Mouse (Mus musculus) ovary, postnatal 14 days (tissue): ENCODE measurements at regions not wholly inside any gene's neighbourhood (a gene's known extent, or its start where the extent isn't known, plus 50 kb on each side); places are given as distances from the start of the nearest gene placed in this dataset.
A peak's percentile ranks its signal among the peaks of the same experiment; 100 is the strongest.

Experiments
- DNase-seq: peaks from one replicate; pipeline ENCODE4 v3.0.0; 2022; ENCODE audit warnings: low spot score

DNA sequence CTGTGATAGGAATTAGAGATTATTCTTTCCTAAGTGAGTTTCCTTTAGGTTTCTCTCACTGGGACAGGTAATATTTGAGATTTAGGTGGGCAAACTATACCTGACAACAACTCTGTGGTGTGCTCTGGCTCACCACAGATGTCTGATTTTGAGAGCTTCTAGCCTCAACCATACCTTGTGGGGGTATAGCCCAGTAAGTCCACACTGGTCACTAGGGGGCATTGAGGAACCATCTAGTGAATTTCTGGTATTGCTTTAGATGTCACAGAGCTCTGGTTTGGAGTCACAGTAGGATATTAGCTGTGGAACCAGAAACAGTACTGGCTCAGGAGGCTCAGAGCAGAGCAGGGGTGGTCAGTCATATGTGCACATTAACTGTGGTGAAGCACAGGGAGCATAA is 91.5 kb upstream of the 2210010C04Rik start:
- no peak for DNase-seq

GRCm38 (mm10) chr6:41121641-41122040 is 86.3 kb upstream of the 2210010C04Rik start:
- no peak for DNase-seq

- no peak for DNase-seq
Measured at GRCm38 (mm10) chr6:41119176-41119575, 83.9 kb upstream of the 2210010C04Rik start.

DNA sequence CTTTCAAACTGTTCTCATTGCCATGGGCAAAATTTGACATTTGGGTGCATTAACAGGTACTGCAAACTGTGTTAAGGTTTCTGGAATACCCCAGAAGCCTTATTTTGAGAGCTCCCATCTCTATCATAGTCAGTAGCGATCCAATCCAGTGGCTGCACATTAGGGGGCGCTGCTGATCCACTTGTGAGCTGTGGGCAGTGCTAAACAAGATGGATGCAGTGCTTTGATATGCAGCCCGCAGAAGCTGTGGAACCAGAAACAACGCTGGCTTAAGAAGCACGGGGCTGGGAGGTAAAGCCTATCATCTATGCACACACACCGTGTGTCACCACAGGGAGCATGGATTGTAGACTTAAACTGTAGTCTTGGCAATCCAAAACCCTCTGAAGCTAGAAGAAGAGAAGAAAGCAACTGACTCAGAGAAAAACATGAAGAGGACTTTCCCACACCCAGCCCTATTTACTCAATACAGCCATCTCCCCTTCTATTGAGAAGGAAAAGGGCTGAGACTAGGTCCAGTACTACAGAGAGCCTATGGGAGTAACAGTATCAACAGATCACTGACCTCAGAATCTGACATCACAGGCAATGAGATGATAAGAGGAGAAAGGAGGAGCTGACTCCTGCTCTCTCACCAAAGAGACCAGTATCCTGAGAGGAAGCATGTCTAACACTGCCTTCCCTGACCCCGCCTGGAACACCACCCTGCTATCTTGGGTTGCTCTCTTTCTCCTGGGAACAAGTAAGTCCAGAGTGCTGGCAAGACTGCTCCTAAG is 83.1 kb upstream of the 2210010C04Rik start:
- DNase-seq: peak; percentile 37

DNA sequence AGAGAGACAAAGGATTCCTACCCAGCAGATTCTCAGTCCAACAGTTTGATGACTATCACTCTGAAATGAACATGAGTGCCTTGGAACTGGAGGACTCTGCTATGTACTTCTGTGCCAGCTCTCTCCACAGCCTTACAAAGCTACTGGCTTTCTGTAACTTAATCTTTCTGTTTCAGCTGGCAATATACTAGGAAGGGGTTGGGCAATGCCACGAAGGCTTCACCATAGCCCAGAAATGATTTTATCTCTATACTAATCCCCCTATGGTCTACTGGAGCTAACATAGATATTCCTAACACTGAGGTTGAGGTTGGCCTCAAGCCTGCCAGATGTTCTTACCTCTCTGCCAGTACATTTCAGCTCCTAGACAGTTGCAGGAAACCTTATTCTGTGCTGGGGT is 78.6 kb upstream of the 2210010C04Rik start:
- DNase-seq: no peak

DNA sequence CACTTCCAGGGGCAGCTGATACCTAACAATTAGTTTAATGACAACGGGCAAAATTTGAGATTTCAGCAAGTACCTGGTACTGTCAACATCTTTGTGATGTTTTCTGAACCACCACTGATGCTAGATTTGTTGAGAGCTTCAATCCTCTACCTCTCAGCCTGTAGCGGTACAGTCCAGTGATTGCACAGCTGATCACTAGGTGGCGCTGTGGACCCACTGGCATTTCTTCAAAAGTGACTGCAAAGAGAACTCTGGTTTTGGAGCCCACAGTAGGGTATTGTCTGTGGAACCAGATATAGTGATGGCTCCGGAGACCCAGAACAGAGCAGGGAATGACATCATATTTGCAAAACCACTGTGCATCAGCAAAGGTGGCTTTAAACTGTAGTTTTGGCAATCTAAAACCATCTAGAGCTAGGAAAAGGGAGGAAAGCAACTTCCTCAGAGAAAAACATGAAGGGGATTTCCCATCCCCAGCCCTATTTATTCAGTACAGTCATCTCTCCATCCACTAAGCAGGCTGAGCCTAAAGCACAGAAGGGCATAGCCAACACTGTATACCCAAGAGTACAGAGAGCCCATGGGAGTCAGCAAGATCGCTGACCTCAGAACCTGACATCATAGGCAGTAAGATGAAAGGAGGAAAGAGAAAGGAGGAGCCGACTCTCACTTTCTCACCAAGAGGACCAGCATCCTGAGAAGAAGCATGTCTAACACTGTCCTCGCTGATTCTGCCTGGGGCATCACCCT is 77.7 kb upstream of the 2210010C04Rik start:
- peak; percentile 39 for DNase-seq

DNA sequence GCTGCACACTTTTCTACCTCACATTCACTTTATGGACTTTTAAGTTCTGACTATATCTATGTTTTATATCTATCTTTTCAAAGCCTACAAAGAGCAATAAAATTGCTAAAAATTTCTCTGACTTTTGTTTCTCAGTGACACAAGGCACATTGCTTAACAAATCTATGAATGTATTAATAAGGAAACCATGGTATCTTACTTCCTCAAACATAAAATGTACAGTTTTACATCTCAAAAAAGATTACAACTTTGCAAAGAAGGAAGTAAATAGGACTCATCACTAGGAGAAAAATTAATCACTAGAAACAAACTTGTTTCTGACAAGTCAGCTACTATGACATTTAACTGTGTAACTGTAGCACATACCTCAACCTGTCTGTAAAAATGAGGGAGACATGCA is 76.5 kb upstream of the 2210010C04Rik start:
- no peak for DNase-seq

DNA sequence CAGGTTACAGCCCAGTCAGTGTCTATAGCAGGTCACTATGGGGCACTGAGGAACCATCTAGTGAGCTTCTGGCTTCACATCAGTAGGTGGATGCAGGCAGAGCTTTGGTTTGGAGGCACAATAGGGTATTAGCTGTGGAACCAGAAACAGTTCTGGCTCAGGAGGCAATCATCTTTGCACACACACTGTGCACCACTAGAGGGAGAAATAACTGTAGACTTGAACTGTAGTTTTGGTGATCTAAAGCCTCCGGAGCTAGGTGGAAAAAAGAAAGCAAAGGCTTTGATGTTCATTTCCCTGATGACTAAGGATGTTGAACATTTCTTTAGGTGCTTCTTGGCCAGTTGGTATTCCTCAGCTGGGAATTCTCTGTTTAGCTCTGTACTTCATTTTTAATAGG is 73.6 kb upstream of the 2210010C04Rik start:
- DNase-seq: no peak

- DNase-seq: no peak
Measured at GRCm38 (mm10) chr6:41103689-41104400, 68.5 kb upstream of the 2210010C04Rik start.

DNA sequence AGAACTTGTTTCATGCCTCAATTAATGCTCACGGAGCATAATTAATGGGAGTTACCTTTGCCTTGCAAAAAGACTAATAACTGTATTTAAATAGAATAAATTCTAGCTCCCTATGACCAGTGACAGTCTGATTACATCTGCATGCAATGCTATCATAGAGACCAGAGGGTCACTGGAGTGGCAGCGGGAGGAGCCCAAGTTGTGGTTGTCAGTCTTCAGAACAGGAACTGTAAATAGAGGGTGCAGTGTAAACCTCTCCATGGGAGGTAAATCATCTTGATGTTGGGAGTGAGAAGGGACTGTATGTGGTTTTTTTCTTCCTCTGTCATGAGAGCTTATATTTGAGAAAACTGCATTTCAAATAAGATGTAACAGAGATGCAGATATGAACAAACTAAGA is 66.7 kb upstream of the 2210010C04Rik start:
- no peak for DNase-seq

GRCm38 (mm10) chr6:41100258-41100657 is 64.9 kb upstream of the 2210010C04Rik start:
- no peak for DNase-seq

DNA sequence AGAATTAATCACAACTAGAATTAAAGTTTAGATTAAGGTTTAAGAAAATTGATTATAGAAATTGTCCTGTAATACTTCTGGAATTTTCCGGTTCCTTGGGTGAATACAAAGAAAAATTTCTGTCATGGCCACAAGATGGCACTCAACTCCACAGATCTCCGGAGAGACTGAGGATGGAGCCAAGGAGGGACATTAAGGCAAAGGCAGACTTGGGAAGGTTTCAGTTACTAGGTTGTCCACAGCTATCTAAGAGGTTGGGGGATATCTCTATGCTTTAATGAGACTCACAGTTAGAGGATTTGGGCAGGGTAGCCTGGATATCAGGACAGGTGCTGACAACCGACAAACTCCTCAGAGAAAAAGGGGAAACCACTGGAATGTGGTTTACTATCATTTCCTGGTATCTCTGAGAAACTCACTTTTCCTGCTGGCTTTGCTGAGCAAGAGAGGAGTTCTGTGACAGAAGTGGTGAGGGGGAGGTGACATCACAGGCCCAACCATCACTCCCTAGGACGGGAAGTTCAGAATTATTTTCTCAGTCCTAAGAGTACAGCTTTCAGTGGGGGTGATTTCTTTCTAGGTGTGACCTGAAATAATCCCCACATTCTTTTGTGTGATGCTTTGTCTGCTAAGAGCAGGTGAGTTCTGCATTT is 56.0 kb upstream of the 2210010C04Rik start:
- DNase-seq: no peak
